ENCODE assay signal across 8 mouse cellular contexts in the genomic region with DNA sequence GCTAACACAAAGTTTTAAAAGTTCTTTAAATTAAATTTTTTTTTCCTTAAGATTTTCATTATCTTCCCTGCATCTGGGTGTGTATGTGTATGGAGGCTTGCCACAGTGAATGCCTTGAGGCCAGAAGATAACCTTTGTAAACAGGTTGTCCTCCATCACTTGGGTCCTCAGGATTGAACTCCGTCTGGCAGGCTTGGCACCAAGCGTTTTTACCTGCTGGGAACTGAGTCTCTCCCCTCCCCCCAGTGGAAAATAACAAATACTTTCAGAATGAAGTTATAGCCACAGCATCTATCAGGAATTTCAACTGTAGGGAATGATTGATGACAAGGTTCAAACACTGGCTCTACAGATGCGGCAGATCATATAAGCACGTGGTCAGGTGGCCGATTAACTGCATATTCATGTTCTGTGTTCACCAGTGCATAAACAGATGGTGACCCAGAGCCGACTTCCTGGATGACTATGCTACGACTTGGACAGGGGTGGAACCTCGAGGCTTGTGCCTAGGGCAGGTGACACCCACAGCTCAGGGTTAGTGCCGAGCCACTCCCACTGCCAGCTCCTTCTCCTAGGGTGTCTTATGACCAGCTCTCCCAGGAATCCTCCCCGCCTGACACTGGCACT. TPM values are rescaled to one million over a fixed set of nuclear protein-coding genes. Genes with fewer than 3 reads are reported as not detected.
A peak's percentile ranks its signal among the peaks of the same experiment; 100 is the strongest.
DNase-seq lines count a peak whose midpoint lies in the region; ATAC-seq lines count a peak whose summit lies in the region.

No protein-coding gene starts in this region.

- peaks cover 23% of the 10 kb centered on the region for H3K36me3 ChIP-seq in heart, embryonic 10.5 days
- peaks cover 19% of the 10 kb centered on the region for H3K36me3 ChIP-seq in kidney, embryonic 14.5 days (ENCODE audit: control insufficient read depth, insufficient read depth, low read length)

- H3K4me2 ChIP-seq in kidney, embryonic 14.5 days (replicated peaks; ENCODE audit: low read depth, low read length) = peak overlapping the region; percentile 75

- H3K4me3 ChIP-seq in heart, embryonic 10.5 days = peak overlapping the region; percentile 89
- peak overlapping the region; percentile 95 for H3K4me3 ChIP-seq in kidney, embryonic 14.5 days (ENCODE audit: low read length)

- peak; percentile 52 for ATAC-seq in activated CD4-positive, CD25-positive, alpha-beta regulatory T cell, adult 4 months
- peak; percentile 78 for ATAC-seq in kidney, embryonic 14.5 days (ENCODE audit: low FRiP score, low TSS enrichment)

- peaks cover 20% of the 10 kb centered on the region for H3K4me1 ChIP-seq in heart, embryonic 10.5 days
- peaks cover 11% of the 10 kb centered on the region for H3K4me1 ChIP-seq in kidney, embryonic 14.5 days (ENCODE audit: control insufficient read depth, insufficient read depth, low read length)

- DNase-seq in CD4-positive, CD25-positive, alpha-beta regulatory T cell, adult 2 months (ENCODE audit: low read depth, low spot score) = peak; percentile 67
- peak; percentile 20 for DNase-seq in embryo, embryonic 11 days
- DNase-seq in heart, embryonic 10.5 days (ENCODE audit: low spot score) = peak; percentile 86
- peak; percentile 16 for DNase-seq in lung, postnatal 14 days
- DNase-seq in skeletal muscle tissue, adult 2 months (ENCODE audit: low read depth, low spot score) = peak; percentile 64
- DNase-seq in right cerebral cortex, postnatal 14 days = no peak

- no peaks in the 10 kb centered on the region for H3K27me3 ChIP-seq in heart, embryonic 10.5 days (ENCODE audit: insufficient read depth, poor library complexity, severe bottlenecking)
- H3K27me3 ChIP-seq in kidney, embryonic 14.5 days (ENCODE audit: control insufficient read depth, insufficient read depth, low read length) = no peaks in the 10 kb centered on the region

- peak overlapping the region; percentile 35; the same call in 1 of the 2 replicates for H3K9ac ChIP-seq in kidney, embryonic 14.5 days (ENCODE audit: low read depth, low read length)

- WGBS in heart, embryonic 10.5 days = 9% methylated on average over 10 of the region's 10 CpGs
- 8% methylated on average over 10 of the region's 10 CpGs for whole genome bisulfite sequencing in kidney, embryonic 14.5 days

- no peaks in the 10 kb centered on the region for H3K9me3 ChIP-seq in heart, embryonic 10.5 days
- no peaks in the 10 kb centered on the region for H3K9me3 ChIP-seq in kidney, embryonic 14.5 days (ENCODE audit: control insufficient read depth, low read length)

- peak overlapping the region; percentile 88 for H3K27ac ChIP-seq in heart, embryonic 10.5 days
- peak overlapping the region; percentile 38; the same call in 1 of the 2 replicates for H3K27ac ChIP-seq in kidney, embryonic 14.5 days (ENCODE audit: low read depth, low read length)

RNA-seq across cellular contexts. Expression of gene Gabarapl2, which starts 0.9 kb away (rescaled TPM):
- 100 to 1,000 TPM; 244 to 264 TPM for polyA plus RNA-seq in activated CD4-positive, CD25-positive, alpha-beta regulatory T cell, adult 4 months (2017; shearing (Covaris generic))
- 172 and 178 TPM in 2 replicates for polyA plus RNA-seq in heart, embryonic 10.5 days (2016; fragmentation: Nextera tagmentation; extraction: Ambion mirVana)
- polyA plus RNA-seq in kidney, embryonic 14.5 days (2014; fragmentation: Nextera tagmentation; extraction: Ambion mirVana) = 170 and 205 TPM in 2 replicates

RNA-seq across cellular contexts. Expression of gene Tmem231, which starts 5.9 kb away (rescaled TPM):
- 1 to 10 TPM; 1.4 to 1.8 TPM for polyA plus RNA-seq in activated CD4-positive, CD25-positive, alpha-beta regulatory T cell, adult 4 months (2017; shearing (Covaris generic))
- polyA plus RNA-seq in heart, embryonic 10.5 days (2016; fragmentation: Nextera tagmentation; extraction: Ambion mirVana) = 6.2 and 8.2 TPM in 2 replicates
- polyA plus RNA-seq in kidney, embryonic 14.5 days (2014; fragmentation: Nextera tagmentation; extraction: Ambion mirVana) = 11.6 and 18.7 TPM in 2 replicates

RNA-seq across cellular contexts. Expression of gene Chst5, which starts 29.4 kb away (rescaled TPM):
- polyA plus RNA-seq in activated CD4-positive, CD25-positive, alpha-beta regulatory T cell, adult 4 months (2017; shearing (Covaris generic)) = not detected
- polyA plus RNA-seq in heart, embryonic 10.5 days (2016; fragmentation: Nextera tagmentation; extraction: Ambion mirVana) = 0.91 and 2.9 TPM in 2 replicates
- 0.97 and 1.1 TPM in 2 replicates for polyA plus RNA-seq in kidney, embryonic 14.5 days (2014; fragmentation: Nextera tagmentation; extraction: Ambion mirVana)

RNA-seq across cellular contexts. Expression of gene Adat1, which starts 52.5 kb away (rescaled TPM):
- 1 to 10 TPM; 3.9 to 4.1 TPM for polyA plus RNA-seq in activated CD4-positive, CD25-positive, alpha-beta regulatory T cell, adult 4 months (2017; shearing (Covaris generic))
- polyA plus RNA-seq in heart, embryonic 10.5 days (2016; fragmentation: Nextera tagmentation; extraction: Ambion mirVana) = 9.9 and 11.5 TPM in 2 replicates
- 8.6 and 10.8 TPM in 2 replicates for polyA plus RNA-seq in kidney, embryonic 14.5 days (2014; fragmentation: Nextera tagmentation; extraction: Ambion mirVana)
